Mouse (Mus musculus): Measurements from ENCODE around the gene Igf2. TPM values are rescaled to one million over a fixed set of nuclear protein-coding genes. Genes with fewer than 3 reads are reported as not detected.

Igf2 gene
- total RNA-seq (2021): 100 to 1,000 TPM; 343 to 352 TPM

GRCm38 (mm10) chr7:142666659-142667058 is at the start of gene Igf2:
TSS of gene Igf2 (minus strand) at chr7:142666816.
- intact Hi-C loops (cut with DNase I): no loop called here
- no peak for DNase-seq

GRCm38 (mm10) chr7:142714783-142715498 is 48.3 kb upstream of the Igf2 start:
- intact Hi-C loops (cut with DNase I): no loop called here

DNA sequence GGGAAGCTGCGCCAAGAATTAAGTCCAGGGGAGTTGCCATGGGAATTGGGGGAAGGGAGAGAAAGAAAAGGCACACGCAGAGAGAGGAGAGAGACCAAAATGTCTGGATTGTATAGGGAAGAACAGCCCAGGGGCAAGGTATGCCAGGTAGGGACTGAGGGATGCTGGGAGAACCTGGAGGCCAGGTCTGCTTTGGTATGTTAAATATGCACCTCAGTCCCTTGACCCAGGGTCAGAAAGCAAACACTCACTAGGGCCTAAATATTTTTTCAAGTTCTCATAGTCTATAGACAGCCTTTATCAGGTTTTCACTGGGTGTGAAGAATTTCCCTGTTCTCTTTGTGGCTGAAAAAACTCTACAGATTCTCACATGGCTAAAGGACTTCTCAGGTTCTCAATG is 40.3 kb upstream of the Igf2 start:
- intact Hi-C loops (cut with DNase I): no loop called here
- no peak for DNase-seq

More at GRCm38 (mm10) chr7:142714783-142715498, 48.3 kb upstream of the Igf2 start:
- peak; percentile 57 for DNase-seq

DNA sequence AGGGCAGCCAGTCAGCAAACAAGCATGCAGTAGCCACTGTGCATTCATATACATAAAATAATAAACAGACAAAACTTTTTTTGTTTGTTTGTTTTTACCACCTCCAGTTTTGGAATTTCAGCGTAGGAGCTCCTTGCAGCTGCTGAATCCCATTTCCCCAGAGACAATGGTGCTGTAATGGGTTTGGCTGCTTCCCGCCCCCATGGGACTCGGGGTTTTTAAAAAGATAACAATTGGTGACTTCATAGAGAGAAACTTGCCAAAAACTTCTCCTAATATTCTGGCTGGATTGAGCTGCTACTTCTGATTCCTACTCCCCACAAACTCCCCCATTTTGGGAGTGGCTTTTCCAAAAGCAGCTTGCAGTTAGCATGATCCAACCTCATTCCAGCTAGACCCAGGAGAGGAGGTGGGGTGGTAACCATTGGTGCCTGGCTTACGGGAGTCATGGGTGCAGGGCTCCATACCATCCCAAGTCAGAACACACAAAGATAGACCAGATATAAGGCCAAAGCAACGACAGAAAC is 32.8 kb upstream of the Igf2 start:
- intact Hi-C loops (cut with DNase I): no loop called here
- no peak for DNase-seq

- no peak for DNase-seq
- intact Hi-C loops (cut with DNase I): loop anchor here (5.0 kb wide), 1 partner anchor 361 kb away; no protein-coding TSS in a partner anchor
These were observed 12.0 kb upstream of the Igf2 start for GRCm38 (mm10) chr7:142678611-142679010.

- intact Hi-C loops (cut with DNase I): loop anchor here (5.0 kb wide), 1 partner anchor 358 kb away; no protein-coding TSS in a partner anchor
- DNase-seq: peak; percentile 72
These were observed 9.0 kb upstream of the Igf2 start for GRCm38 (mm10) chr7:142675644-142676043.

GRCm38 (mm10) chr7:142675141-142675540 is 8.5 kb upstream of the Igf2 start:
- intact Hi-C loops (cut with DNase I): loop anchor here (5.0 kb wide), 1 partner anchor 358 kb away; no protein-coding TSS in a partner anchor

GRCm38 (mm10) chr7:142672120-142672519 is 5.5 kb upstream of the Igf2 start:
- intact Hi-C loops (cut with DNase I): loop anchor here (5.0 kb wide), 3 partner anchors 60 to 340 kb away; no protein-coding TSS in a partner anchor
- DNase-seq: peak; percentile 44

More at GRCm38 (mm10) chr7:142675141-142675540, 8.5 kb upstream of the Igf2 start:
- DNase-seq: no peak

GRCm38 (mm10) chr7:142671067-142671466 is 4.5 kb upstream of the Igf2 start:
- no peak for DNase-seq

DNA sequence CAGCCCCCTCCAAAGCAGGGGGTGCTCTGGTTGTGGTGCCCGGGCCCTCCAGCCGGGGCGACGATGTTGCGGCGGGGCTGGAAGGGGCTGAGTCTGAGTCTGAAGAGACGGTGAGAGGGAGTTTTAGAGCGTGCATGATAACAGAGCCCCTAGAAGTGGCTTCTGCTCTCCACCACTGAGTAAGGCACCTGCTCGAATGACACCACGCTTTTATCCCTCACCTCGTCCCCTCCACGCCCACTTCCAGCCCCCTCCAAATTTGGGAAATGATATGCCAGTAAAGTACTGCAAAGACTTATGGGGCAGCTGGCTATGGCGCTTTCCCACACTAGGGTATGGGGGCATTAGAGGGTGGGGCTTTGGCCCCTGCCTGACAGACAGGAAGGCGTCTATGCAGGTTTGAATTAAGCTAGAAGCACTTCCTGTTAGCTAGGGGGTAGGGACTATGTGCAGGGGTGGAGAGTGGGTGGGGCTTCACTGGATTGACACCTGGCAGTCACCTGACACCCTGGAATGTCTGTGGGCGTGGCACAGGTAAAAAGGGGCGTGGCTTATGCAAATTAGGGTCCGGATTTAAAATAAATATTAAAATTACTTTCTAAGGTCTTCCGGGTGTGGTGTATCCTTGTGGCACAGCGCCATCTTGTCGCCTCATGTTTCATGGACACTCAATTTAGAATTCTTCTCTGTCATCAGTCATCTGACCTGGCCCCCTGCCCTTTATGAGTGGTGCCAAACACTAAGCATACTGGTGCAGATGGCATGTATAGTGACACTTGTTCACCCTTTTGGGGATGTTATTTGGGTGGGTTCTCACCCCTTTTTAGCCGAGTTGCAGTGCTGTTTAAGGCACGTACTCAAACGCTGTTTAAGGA is 3.4 kb upstream of the Igf2 start, which contains the start of gene Gm49394:
Gene Gm49394, minus strand, starts transcription at position 192 of the 875 bp plus-strand sequence.
- DNase-seq: peak; percentile 44
- intact Hi-C loops (cut with DNase I): loop anchor here (5.0 kb wide), 3 partner anchors 58 to 338 kb away; no protein-coding TSS in a partner anchor

More at GRCm38 (mm10) chr7:142671067-142671466, 4.5 kb upstream of the Igf2 start:
- intact Hi-C loops (cut with DNase I): loop anchor here (5.0 kb wide), 3 partner anchors 59 to 339 kb away; no protein-coding TSS in a partner anchor

DNA sequence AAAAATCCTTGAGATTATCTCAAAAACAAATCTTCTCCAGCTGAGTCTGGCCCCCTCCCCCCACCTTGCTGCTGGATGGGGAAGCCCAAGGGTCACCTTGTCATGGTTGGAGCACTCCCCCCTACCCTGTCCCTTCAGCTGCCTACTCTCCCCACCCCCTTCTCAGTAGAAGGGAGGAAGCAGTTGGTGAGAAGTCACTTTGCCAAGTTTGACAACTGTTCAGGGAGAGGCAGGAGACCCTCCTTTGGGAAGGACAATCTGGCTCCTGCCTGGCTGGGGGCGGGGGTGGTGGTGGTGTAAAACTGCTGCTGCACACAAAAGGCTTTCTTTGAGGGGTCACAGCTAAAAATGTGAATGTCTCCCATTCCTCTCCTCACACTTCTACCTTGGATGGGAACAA is 1.7 kb upstream of the Igf2 start:
- DNase-seq: peak; percentile 58
- intact Hi-C loops (cut with DNase I): no loop called here

- intact Hi-C loops (cut with DNase I): no loop called here
- no peak for DNase-seq
These were observed 905 bp upstream of the Igf2 start for GRCm38 (mm10) chr7:142667521-142667920.

GRCm38 (mm10) chr7:142666109-142666508 is 507 bp downstream of the Igf2 start:
- intact Hi-C loops (cut with DNase I): no loop called here
- no peak for DNase-seq

GRCm38 (mm10) chr7:142665364-142665763 is 1.3 kb downstream of the Igf2 start:
- DNase-seq: no peak
- intact Hi-C loops (cut with DNase I): no loop called here

- intact Hi-C loops (cut with DNase I): no loop called here
- DNase-seq: no peak
These were observed 2.1 kb downstream of the Igf2 start for GRCm38 (mm10) chr7:142664465-142665029.

DNA sequence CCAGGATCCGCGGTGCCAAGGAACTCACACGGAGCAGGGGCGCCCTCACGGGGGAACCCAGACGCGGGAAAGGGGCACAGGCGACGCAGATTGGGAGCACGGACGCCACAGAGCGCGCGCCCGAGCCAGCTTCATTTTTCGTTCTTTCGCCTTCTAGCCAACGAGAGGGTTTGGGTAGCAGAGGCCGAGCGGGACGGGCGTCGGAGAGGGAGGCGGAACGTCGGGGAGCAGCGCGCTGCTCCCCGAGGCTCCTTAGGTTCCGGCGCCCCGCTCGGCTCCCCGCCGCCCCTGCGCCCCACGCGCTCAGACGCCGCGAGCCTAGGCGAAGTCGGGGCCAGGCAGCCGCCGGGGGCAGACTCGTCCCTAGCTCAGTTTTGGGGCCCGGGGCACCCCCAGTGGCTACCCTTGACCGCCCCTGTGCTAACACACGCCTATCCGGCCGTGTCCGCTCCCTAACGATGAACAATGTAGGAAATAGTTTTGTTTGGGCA is 2.6 kb downstream of the Igf2 start:
- no peak for DNase-seq
- intact Hi-C loops (cut with DNase I): no loop called here

DNA sequence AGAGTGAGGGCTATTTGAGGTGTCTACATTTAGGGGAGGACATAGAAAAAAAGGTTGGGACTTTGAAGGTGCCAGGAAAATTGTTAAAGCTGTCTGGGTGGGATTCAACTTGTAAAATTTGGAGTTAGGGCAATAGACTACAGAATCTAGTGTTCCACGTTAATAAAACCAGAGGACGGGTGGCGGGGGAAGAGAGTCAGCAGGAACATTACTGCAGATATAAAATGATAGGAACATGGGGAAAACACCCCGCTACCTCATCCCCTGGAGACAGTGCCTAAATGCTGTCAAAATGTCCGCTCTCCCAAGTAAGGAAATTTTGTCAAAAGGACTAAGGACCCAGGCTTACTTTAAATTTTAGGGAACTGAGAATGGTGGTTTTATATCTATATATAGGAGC is 3.5 kb downstream of the Igf2 start:
- no peak for DNase-seq
- intact Hi-C loops (cut with DNase I): no loop called here

- intact Hi-C loops (cut with DNase I): no loop called here
- DNase-seq: no peak
These were observed 4.8 kb downstream of the Igf2 start for GRCm38 (mm10) chr7:142661811-142662210.

DNA sequence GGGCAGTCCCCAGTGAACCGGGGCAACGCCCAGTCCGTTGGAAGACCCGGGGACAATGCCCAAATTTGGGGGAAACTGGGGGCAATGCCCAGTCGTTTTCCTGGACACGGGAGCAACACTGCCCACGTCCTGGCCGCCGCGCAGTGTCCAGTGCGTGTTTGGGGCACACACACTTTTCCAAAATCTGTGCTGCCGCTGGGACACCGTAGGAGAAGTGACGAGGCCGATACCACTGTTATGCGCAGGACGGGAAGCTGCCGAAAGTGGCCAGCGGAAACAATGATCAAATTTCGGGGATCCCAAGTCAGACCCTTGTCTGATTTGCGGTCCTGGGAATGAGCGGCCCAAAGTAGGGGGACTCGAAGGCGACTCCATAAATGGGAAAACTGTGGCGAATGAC is 5.6 kb downstream of the Igf2 start:
- DNase-seq: no peak
- intact Hi-C loops (cut with DNase I): no loop called here

- intact Hi-C loops (cut with DNase I): no loop called here
- DNase-seq: no peak
These were observed 6.0 kb downstream of the Igf2 start for GRCm38 (mm10) chr7:142660651-142660945.

Measured in left cerebral cortex, postnatal 4 days (tissue).